Mouse (Mus musculus) cerebellum, postnatal 36 days (tissue): ENCODE measurements around the gene Zfp335.
"Not testable (repeated sequence)": the region's sequence is repeated elsewhere in the genome, so short reads cannot be mapped to it uniquely, and the experiment has no call there.

Source experiments
- DNase-seq, 2 experiments: peaks; one replicate each; pipeline ENCODE4 v3.0.0; 2021 to 2022; ENCODE audit warnings: mixed read lengths in 2 of 2

Gene Zfp335

GRCm38 (mm10) chr2:164866741-164867551 lies 44.6 kb downstream of the Zfp335 start:
- DNase-seq, result no peak

GRCm38 (mm10) chr2:164864593-164864992 lies 47.0 kb downstream of the Zfp335 start:
- no peak for DNase-seq

GRCm38 (mm10) chr2:164863411-164863810 lies 48.1 kb downstream of the Zfp335 start:
- DNase-seq, result not testable (repeated sequence)

GRCm38 (mm10) chr2:164862179-164862861 lies 49.2 kb downstream of the Zfp335 start:
- no peak for DNase-seq

- no peak for DNase-seq
These were observed 50.5 kb downstream of the Zfp335 start for GRCm38 (mm10) chr2:164861094-164861493.

GRCm38 (mm10) chr2:164859640-164860432 lies 51.7 kb downstream of the Zfp335 start:
- no peak for DNase-seq

GRCm38 (mm10) chr2:164859155-164859554 lies 52.4 kb downstream of the Zfp335 start:
- no peak for DNase-seq

- no peak for DNase-seq
These were observed 53.6 kb downstream of the Zfp335 start for GRCm38 (mm10) chr2:164857842-164858553.

- peak in 1 of 2 experiments; percentile 33 for DNase-seq
These were observed 54.3 kb downstream of the Zfp335 start, which contains the start of gene Pltp for GRCm38 (mm10) chr2:164857101-164857821. Gene Pltp (minus strand): TSS chr2:164857711.

GRCm38 (mm10) chr2:164856309-164857100 lies 55.1 kb downstream of the Zfp335 start:
- DNase-seq, result peak in 1 of 2 experiments; percentile 30

GRCm38 (mm10) chr2:164855572-164855971 lies 56.0 kb downstream of the Zfp335 start:
- DNase-seq, result not testable (repeated sequence)

- no peak for DNase-seq
These were observed 61.5 kb downstream of the Zfp335 start for GRCm38 (mm10) chr2:164850061-164850460.

- no peak for DNase-seq
These were observed 65.8 kb downstream of the Zfp335 start for GRCm38 (mm10) chr2:164845782-164846181.
